Mouse (Mus musculus): ENCODE measurements around the gene Lef1.

Lef1 gene

DNA sequence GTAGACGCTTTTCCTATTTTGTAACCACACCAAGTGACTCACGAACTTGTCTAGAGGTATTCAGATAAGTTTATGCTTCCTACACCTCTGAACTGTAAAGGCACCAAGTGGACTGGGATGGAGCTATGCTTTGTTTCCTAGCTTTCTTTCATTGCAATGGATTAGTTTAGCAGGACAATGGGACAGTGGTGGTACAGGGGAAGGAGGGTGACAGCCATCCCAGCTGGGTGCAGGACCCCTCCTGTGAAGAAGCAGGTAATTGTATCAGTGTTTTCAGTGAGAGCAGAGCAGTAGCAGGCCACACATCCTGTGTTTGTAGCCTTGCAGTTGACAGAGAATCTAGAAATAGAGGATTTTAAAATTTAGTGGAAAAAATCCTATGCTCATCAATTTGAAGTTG lies 34.0 kb downstream of the Lef1 start:
- DNase-seq = no peak

DNA sequence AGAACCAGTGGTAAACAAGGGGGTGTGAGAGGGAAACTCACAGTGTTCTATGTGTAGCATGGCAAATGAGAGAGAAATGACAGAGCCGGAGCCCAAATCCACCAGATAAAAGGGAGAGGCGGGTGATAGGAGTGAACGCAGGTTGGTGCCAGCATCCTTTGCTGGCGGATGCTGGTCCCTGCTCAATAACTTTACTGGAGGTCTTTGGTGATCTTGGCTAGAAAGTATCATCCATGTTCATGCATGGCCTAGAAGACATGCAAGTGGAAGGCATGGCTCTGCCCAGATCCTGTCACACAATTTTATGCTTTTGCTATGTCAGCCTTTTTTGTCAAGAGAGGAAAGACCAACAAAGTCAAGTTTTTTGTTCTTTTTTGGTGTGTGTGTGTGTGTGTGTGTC lies 42.6 kb downstream of the Lef1 start:
- DNase-seq = no peak

DNA sequence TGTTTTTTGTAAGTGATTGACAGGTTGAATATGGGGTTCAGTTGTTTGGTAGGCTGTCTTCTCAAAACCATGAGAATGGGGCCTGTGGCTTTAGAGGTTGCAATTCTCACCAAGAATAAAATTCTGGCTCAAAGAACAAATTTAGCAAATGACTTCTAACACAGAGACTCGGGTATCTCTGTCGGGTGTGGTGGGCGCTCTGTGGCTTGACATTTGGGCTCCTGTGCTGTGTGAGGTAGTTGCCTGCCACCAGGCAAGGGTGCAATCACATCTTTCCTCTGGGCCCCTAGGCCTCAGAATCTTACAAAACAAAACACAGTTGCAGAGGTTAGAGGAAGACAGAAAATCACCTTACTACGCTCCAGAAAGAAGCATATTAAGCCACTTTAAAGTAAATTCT lies 43.6 kb downstream of the Lef1 start:
- no peak for DNase-seq

DNA sequence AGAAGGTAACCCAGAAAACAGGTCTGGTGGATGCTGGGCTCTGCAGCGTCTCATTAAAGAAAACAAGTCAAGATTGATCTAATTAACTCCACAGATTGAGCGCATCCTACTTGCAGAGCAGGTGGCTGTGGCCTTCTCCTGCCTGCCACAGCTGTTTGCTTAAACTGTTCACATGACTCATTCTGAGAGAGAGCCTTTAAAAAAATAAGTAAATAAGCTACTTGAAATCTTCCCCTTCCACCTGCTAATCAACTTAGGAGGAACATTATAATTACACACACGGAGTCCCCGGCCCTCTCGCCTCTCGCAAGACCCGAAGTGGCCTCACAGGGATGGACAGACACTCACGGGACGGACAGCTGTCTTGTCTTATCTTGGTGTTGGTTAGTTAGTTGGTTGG lies 44.3 kb downstream of the Lef1 start:
- DNase-seq = no peak

DNA sequence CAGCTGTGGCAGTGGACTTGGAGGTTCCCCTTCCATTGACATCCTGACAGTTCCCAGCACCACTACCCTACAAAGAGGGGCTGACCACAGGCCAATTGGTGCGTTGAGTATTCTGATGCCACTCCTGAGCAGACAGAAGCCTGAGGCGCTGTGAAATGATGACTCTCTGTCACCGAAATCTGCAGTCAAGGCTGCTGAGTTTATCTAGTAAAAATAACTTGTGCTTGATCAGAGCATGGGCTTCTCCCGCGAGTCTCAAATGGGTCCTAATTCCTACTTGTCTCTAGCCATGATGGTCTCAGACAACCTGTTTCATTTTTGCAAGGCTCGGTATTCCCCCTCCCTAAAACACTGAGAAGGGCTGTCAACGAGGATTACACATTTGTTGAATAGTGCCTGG lies 44.8 kb downstream of the Lef1 start:
- no peak for DNase-seq

DNA sequence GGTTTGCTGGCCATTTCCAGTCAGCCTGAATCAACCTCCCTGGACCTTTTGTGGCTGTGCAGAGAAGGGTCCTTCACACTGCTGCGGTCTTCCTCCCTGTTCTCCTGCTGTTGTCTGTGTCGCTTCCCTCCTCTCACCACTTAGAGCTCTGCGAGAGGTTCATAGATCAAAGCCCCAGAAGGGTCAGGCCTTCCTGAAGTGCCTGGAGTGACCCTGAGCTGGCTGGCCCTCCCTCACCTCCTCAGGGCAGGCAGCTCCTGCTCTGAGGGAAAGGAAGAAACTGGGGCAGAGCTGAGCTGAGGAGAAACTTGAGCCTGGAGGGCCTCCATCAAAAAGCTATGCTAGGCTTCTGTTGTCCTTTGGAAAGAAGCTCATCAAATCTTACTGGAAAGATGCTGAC lies 45.4 kb downstream of the Lef1 start:
- DNase-seq = no peak

DNA sequence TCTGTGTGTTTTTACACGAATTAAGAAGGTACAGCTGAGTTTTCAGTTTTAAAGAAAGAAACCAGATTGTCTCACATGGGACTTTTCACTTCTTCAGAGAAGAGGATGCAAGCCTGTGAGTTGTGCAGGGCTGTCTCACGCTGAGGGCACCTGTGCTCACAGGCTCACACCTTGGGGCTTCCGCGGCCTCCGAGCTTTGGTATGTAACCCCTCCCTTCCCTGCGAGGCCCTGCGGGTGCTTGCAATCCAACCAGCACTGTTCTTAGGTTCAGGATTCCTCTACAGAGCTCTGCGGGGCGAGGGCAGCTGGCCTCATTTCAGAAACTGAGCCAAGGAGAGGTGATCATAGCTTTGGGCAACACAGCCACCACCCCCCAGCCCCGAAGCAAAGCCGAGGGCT lies 46.1 kb downstream of the Lef1 start:
- no peak for DNase-seq

DNA sequence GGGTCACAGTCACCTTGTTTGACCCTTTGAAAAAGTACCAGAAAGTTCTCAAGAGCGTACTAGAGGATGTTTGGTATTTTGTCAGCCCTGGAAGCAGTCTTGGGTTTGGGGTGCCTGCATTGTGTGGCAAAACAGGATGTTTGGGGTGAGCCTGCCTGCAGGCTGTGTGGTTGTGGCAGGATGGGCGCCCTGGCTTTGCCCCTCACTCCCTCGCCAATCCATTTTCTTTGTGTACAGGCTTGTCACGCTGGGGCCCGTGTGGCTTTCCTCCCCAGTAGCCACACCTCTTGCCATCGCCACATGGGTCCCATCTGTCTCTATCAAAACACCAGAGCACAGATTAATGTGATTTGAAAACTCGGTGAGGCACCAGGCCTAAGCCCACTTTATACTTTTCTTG lies 47.2 kb downstream of the Lef1 start:
- DNase-seq = no peak

DNA sequence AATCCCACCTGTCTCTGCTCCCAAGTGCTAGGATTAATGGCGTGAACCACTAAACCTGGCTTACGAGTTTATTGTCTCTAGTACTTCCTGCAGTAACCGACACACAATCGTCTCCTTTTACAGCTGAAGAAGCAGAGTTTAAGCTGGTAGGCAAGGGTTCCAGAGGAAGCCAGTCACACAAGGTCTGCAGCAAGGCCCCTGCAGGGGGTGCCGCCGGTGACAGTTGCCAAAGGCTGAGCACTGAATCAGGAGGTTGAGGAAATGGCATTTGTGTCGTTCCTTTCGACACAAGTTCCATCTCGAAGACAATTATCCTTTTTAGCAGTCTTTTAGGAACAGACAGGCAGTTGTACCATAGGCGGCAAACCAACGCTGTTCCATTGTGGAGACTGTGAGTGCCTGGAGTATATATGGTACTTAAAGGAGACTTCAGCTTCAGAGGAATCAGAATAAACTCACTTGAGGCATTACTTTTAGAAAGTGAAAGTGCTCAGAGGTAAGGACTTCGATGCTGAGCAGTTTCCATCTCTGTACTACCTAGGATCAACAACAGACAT lies 49.0 kb downstream of the Lef1 start:
- DNase-seq = no peak

DNA sequence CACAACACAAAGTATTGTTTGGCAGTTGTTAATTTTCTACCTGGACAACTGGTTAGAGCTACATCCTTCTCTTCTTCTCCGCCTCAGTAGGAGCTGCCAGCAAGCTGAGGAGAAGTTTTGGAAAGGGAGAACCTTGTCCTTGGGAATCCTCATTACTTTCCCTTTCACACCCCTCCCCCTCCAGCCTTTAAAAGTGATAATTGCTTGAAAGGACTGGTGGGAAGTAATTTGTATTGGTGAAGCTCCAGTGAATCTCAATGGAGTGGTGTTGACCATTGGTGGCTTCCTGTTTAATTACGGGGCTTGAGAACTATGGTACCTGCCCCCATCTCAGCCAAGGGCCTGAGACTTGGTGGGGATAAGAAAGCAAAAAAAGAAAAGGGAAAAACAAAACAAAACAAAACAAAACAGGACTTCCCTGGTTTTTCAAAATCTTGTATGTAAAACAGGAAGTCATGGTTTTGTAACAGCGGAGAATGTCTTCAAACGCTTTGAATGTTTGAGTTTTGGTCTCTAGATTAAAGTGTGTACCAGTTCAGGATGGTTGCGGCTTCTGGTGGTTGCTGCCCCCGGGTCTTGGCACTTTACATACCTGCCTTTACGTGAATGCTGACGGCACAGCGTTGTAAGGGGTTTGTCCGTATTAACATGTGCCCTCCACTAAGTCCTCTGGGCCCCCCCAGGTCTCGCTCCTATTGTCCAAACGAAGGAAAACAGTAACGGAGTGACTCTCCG lies 49.8 kb downstream of the Lef1 start:
- DNase-seq = no peak

DNA sequence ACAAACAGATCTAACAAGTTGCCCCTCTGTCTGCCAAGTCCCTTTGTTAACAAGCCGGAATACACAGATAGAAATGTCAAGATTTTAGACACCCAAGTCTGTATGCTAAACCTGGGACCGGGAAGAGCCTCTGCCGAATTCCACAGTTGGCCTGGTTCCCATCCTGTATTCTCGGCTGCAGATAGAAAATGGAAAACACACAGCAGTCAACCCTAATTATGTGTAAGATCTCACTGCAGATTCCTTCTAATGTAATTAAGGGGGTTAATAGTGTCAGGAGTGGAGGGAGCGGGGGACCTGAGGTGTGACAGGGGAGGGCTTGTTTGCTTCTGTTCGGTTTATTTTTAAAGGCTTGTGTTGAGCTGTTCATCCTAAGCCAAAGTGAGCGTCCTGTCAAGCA lies 50.6 kb downstream of the Lef1 start:
- DNase-seq = no peak

DNA sequence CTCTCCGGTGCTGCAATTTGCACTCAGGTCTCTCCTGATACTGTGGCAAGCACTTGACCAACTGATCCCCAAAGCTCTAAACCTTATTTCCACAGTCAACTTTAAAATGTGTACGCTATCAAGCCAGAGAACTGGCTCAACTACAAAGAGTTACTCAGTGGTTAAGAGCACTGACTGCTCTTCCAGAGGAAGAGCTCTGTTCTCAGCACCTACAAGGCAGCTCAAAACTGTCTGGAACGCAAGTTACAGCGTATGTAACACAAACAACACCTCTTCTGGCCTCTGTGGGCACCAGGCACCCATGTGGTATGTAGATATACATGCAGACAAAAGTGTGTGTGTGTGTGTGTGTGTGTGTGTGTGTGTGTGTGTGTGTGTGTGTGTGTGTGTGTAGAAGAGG lies 57.5 kb downstream of the Lef1 start:
- no peak for DNase-seq

DNA sequence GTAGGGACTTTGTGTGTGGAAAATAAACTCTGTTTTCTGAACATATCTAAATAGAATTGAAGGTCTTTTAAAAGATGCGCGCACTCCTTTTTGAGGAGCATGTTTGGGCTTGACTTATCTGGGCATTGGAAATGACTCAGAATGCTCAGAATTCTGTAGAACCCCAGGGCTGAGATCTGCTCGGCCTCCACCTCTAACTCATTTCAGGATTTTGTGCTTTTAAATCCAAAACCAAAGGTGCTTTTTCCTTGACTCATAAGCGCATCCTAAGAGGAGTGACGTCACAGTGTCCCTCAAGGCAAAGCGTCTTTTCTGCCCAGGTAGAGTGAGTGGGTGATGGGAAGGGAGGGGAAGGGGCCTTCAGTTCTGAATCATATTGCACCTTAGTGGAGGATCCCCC lies 58.9 kb downstream of the Lef1 start:
- DNase-seq = no peak

DNA sequence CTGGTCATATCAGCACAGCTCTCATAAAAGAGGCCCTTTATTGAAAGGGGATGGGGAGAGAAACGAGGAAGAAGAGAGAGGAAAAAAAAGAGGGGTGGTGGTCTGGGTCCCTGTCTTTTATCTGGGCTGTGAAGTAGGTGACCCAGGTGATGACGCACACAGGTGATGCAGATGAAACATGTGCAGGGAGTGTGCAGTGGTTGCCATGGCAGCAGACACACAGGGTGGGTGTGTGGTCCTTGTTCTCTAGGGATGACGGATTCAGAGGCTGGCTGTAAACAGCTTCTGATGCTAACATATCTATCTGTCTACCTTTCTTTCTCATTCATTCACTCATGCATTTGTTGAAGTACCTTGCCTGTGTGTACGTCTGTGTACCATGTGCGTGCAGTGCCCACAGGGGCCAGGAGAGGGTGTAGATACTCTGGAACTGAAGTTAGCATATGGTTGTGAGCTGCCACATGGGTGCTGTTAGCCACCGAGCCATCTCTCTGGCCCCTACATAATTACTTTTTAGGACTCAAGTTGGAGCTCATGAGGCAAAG lies 59.9 kb downstream of the Lef1 start:
- no peak for DNase-seq

DNA sequence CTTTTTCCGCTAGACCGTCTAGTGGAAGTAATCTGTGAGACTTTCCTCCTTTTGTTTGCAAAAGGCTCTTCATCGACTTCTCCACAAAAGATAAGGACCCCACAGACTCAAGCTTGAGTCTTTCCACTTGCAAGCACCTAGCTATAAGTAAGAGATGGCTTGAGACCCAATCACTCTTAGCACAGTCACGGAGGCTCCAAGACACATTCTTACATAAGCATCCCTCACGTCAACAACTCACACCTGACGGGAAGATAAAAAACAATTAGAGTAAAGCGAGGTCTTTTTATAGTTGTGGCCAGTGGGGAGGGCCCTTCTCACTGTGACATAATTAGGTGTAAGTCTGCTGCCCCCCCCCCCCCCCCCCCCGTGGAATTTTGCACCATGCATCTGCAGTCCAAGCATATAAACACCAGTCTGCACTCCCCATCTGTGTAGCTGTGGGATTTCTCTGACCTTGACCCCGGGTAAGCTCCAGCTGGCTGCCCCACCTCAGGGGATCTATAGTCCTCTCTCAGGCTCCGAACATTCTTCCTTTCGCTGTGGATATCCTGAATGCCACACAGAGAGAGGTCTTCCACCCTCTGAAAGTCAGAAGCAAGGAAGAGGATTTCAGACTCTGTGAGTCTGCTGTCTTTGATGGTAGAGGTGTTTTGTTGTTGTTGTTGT lies 61.2 kb downstream of the Lef1 start:
- DNase-seq = no peak

DNA sequence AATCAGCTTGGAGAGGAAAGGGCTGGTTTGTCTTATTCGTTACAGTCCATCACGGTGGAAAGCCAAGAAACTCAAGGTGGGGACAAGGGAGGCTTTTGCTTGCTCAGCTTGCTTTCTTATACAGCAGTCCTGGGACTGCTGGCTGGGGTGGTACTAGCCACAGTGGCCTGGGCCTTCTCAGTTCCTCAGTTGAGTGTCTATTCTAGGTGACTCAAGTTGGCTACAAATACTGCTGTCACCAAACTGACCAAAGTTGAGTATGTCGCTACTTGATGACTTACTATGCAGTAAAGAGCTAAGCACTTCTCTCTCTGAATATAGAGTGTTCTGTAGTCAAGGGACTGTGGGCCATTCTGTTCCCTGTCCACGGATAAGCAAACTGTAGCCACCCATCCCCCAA lies 62.0 kb downstream of the Lef1 start:
- no peak for DNase-seq

DNA sequence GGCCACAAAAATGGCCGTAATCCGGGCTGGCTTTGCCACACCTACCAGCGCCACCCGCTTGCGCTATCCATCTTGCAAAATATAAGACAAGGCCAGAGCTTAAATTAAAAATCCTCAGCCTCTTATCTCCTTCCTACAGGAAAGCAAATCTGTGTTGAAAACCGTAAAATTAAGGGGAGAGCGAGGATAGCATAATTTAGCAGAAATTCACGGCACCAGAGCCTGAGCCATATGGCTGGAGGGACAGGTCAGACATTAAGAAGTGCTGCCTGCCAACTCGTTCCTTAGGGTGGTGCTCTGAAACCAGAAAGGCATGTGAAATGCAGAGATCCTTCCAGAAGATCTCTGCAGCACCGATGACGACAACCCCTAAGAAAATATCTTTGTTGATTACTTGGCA lies 70.7 kb downstream of the Lef1 start:
- no peak for DNase-seq

DNA sequence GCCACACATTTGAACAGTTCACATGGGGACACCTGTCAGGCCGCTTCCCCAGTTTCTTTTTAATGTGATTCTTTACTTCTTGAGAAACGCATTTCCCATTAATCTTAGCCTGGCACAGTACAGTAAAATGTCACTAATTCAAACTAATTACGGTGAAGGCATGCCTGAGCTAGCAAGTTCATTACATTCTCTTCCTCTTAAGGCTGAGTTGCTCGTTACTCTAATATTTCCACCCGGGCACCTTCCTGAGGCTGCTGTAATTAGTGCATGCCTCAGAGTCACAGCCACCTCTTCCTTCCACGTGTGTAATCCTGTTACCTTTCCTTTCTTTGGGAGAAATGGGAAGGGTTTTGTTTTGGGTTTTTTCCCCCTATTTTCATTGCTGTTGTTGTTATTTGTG lies 71.9 kb downstream of the Lef1 start:
- DNase-seq = no peak

DNA sequence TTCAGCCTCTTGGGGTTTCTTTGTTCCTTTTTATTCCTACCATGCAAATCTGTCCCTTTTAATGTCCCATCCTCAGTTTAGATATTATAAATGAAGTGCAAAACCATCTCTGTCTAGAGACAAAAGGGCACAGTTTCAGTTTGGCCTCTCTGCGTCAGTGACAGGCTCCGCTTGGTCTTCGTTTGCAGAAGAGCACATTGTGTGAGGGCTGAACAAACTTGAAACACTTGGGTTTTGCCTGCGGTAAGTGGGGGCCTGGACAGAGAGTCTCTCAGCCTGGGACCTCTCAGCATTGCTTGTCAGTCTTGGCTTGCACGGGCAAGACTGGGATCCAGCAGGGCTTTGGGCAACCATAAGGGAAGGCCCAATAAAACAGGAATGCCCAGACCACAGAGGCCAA lies 75.9 kb downstream of the Lef1 start:
- DNase-seq = no peak

DNA sequence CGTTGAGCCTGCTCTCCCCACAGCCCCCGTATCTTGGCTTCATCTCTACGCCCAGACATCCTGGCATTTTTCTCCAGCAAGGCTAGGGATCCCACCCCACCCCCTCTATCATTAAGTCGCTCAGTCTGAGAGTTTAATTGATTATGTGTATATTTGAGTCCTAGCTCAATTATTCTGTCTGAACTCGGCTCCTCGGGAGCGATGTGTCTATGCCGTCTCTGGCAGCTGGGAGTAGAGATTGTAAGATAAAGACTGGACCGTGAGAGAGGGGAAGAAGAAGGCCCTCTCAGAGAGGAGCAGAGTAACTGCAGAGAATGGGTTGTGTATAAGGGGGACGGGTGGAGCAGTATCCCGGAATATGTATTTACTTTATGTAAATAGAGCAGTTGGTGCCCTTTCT lies 80.0 kb downstream of the Lef1 start:
- DNase-seq = no peak

DNA sequence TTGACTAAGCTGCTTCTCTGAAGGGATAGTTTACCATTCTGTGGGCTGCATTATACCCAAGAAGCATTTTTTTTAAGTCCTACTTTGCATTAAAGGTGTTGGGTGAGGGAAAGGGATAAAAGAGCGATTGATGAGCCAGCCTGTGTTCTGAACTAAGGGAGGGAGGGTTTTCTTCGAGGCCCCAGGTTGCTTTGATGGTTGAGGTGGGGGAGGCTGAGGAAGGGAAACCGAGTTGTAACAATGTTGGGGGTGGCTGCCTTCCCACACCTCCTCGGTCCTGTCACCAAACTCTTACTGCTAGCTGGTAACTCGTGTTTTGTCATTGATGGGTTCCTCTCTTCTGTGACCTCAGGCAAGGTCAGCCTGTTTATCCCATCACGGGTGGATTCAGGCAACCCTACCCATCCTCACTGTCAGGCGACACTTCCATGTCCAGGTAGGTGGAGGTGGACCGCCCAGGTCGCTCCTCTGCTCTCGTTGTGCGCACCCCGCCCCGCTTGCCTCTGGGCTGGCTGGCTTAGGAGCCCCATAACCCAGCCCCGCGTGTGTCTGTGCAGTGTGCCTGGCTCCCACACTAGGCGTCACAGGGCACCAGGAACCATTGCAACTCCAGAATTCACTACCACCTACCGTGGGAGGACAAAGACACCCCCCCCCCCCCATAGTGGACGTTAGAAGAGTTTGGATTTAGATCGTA lies 80.5 kb downstream of the Lef1 start:
- DNase-seq = no peak

DNA sequence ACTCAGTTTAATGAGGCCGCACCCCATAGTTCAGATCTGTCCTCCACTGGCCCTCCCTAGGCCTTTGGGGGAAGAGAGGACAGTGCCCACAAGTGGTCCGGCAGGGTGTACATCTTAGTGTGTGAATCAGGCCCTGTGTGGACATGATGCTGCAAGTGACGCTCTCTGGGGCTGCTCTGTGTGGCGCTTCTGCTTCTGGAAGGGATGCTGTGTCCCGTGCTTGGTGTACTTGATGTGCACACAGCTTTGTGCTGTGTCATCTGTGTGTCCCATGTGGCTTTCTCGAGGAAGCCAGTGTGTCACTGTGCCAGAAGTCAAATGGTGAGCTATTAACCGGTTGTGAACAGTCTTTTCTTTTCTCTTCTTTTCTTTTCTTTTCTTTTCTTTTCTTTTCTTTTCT lies 81.2 kb downstream of the Lef1 start:
- DNase-seq = no peak

DNA sequence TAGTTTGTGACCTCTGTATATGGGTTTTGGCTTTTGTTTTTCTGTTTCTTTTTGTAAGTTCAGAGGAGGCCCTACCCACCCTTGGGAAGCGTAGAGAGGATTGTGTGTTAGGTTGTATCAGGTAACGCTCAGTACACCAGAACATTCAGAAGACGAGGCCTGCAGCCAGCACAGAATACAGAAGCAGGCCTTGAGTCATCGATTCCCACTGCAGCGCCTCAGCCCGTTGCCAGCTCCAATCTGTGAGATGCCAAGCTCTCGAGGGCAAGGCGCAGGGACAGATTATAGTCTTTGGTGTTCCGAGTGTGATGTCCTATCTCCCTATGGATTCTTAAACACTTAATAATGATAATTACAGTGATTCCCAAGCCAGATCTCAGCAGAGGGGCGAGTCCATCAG lies 85.8 kb downstream of the Lef1 start:
- no peak for DNase-seq

DNA sequence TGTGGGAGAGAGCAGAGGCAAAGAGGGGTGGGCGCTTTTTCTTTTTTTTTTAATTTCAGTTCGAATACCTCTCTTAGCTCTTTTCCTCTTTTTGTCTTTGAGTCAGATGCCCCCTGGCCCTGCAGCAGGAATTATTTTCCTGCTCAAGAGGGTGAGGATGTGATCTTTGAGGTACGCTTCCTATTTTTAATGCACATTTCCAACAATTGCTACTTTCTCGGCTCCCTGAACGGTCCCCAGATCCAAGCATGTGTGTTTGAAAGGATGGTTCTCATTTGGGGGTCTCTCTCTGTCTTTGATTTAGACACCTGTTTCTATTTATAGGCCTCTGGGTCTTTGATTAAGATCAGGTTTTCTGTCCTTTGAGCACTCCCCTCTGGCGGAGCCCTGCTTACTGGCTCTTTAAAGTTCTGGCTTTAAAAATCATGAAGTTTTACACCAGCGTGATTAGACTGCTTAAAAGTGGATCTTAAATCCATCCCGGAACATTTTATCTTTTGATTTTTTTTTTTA lies 86.3 kb downstream of the Lef1 start:
- no peak for DNase-seq

Measured in cerebellum, adult 9-10 months (tissue).